Mouse (Mus musculus): ENCODE data around the gene Teddm1a. TPM values are rescaled to one million over a fixed set of nuclear protein-coding genes. Genes with fewer than 3 reads are reported as not detected.

The Teddm1a gene
- total and polyA plus RNA-seq, 2 experiments from 2014 or later, result not detected

DNA sequence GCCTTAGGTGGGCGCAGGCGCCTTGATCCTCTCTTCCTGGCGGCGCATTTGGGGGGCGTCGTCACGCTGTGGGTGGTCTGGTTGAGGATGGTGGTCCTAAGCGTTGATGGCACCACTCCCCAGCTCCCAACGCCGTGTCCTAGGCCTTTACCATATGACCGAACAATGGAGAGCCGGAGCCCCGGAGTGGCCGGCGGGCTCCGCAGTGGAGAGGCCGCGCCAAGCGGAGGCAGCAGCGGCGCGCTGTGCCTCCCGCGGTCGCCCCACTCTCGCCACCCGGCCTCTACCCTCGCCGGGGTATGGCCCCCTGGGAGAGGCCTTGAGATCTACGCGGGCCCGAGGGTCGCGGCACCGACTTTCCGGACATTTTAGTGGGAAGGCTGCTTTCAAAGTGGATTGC lies 8.8 kb downstream of the Teddm1a start:
- peaks cover 23% of the 10 kb centered on the region for H3K36me3 ChIP-seq (ENCODE audit: insufficient read depth, low read length)
- peak overlapping the region; percentile 85 for H3K4me2 ChIP-seq (ENCODE audit: low read depth, low read length, poor library complexity, severe bottlenecking)
- DNase-seq (ENCODE audit: low spot score) (peak; percentile 62), ATAC-seq (ENCODE audit: low FRiP score) (peak; percentile 52)
- no peaks in the 10 kb centered on the region for H3K27me3 ChIP-seq (ENCODE audit: insufficient read depth, low read length)
- H3K4me3 ChIP-seq (ENCODE audit: low read depth, low read length), result peak overlapping the region; percentile 90
- TF ChIP-seq CTCF (IDR thresholded peaks at IDR 0.05), result no peak
- H3K9ac ChIP-seq (replicated peaks; ENCODE audit: low read length, poor library complexity, severe bottlenecking), result peak overlapping the region; percentile 92
- H3K9me3 ChIP-seq (ENCODE audit: low read length), result no peaks in the 10 kb centered on the region
- under 1% methylated on average over 34 of the region's 36 CpGs for WGBS
- H3K27ac ChIP-seq (ENCODE audit: low read depth, low read length), result peak overlapping the region; percentile 95
- no peaks in the 10 kb centered on the region for H3K4me1 ChIP-seq (ENCODE audit: insufficient read depth, low read length)

DNA sequence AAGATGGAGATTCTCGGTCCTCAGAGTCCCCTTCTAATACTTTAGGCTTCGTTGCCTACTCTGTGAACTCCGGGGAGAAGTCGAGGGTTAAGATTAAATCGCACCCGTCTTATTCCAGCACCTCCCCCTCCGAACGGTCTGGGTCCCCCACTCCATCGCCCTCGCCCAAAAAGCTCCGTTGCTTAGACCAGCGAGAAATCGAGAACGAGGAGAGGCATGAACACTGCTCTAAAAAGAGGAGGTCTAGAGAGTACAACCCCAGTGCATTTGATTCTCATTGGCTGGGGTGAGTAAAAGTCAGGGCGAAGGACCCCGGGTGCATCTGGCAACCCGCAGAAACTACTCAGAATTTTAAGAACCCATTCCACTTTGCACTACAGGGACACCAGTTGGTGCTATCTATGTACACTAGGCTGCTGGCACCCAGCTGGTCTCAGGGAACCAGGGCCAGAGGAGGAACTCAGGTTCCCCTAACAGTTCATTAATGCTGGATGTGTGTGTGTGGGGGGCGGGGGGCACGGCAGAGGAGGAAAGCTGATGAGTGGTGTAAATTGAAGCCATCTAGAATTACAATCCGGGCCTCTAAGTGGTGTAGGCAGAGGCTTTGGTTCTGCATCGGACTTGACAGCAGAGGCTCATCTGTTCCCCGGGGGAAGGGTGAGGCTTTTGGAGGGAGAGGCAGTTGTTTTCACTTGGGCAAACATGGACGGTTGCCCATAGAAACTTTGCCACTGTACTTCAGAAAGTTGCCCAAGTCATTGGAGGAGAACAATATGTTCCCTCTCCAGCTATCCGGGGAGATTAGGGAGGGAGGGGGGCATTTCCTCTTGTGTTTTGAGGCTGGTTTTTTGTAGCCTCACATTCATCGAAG lies 9.6 kb downstream of the Teddm1a start:
- Histone ChIP-seq H3K36me3 (ENCODE audit: insufficient read depth, low read length) (peaks cover 27% of the 10 kb centered on the region), H3K9me3 (ENCODE audit: low read length) (no peaks in the 10 kb centered on the region), H3K27ac (ENCODE audit: low read depth, low read length) (peak overlapping the region; percentile 95), H3K9ac (replicated peaks; ENCODE audit: low read length, poor library complexity, severe bottlenecking) (peak overlapping the region; percentile 92), H3K4me3 (ENCODE audit: low read depth, low read length) (peak overlapping the region; percentile 90), H3K27me3 (ENCODE audit: insufficient read depth, low read length) (no peaks in the 10 kb centered on the region), H3K4me1 (ENCODE audit: insufficient read depth, low read length) (no peaks in the 10 kb centered on the region), H3K4me2 (ENCODE audit: low read depth, low read length, poor library complexity, severe bottlenecking) (peak overlapping the region; percentile 85)
- DNase-seq (ENCODE audit: low spot score) (peak; percentile 67), ATAC-seq (ENCODE audit: low FRiP score) (no peak)
- TF ChIP-seq CTCF (IDR thresholded peaks at IDR 0.05), result no peak
- 2% methylated on average over 25 of the region's 25 CpGs for WGBS

DNA sequence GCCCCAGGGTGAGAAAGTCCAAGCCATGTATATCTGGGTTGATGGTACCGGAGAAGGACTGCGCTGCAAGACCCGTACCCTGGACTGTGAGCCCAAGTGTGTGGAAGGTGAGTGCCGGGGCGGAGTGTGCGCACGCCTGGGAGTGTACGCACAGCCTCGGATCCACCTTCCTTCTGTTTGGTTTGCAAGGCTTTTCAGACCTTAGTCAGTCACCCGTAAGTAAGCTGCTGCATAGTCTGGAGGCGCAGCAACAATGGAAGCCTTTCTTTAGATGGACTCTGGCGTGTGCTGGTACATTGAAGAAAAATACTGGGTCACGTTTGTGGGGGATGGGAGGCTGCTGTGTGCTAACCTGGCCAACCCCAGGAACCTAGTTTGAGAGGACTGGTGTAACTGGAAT lies 11.5 kb downstream of the Teddm1a start:
- Histone ChIP-seq H3K4me3 (ENCODE audit: low read depth, low read length) (peak overlapping the region; percentile 90; the same call in 1 of the 2 replicates), H3K4me2 (ENCODE audit: low read depth, low read length, poor library complexity, severe bottlenecking) (peak overlapping the region; percentile 85), H3K36me3 (ENCODE audit: insufficient read depth, low read length) (peaks cover 43% of the 10 kb centered on the region), H3K4me1 (ENCODE audit: insufficient read depth, low read length) (no peaks in the 10 kb centered on the region), H3K27ac (ENCODE audit: low read depth, low read length) (no peak overlapping the region), H3K9me3 (ENCODE audit: low read length) (no peaks in the 10 kb centered on the region), H3K9ac (replicated peaks; ENCODE audit: low read length, poor library complexity, severe bottlenecking) (no peak overlapping the region), H3K27me3 (ENCODE audit: insufficient read depth, low read length) (no peaks in the 10 kb centered on the region)
- DNase-seq (ENCODE audit: low spot score) (no peak), ATAC-seq (ENCODE audit: low FRiP score) (no peak)
- no peak for TF ChIP-seq CTCF (IDR thresholded peaks at IDR 0.05)
- 71% methylated on average over 13 of the region's 13 CpGs for WGBS

DNA sequence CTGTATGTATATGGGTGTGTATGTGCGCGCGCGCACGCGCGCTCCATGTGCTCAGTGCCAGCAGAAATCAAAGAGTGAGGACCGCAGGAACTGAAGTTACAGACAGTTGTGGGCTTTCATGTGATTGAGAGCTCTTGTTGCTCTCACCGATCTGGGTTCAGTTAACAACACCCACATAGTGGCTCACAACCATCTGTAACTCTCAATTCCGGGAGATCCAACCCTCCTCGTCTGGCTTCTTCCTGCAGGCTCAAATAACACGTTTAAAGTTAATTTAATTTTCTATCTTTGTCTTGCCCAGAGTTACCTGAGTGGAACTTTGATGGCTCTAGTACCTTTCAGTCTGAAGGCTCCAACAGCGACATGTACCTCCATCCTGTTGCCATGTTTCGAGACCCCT lies 12.7 kb downstream of the Teddm1a start:
- 94% methylated on average over 14 of the region's 14 CpGs for WGBS
- no peak overlapping the region for H3K4me3 ChIP-seq (ENCODE audit: low read depth, low read length)
- no peaks in the 10 kb centered on the region for H3K9me3 ChIP-seq (ENCODE audit: low read length)
- peaks cover 51% of the 10 kb centered on the region for H3K36me3 ChIP-seq (ENCODE audit: insufficient read depth, low read length)
- DNase-seq (ENCODE audit: low spot score) (no peak), ATAC-seq (ENCODE audit: low FRiP score) (no peak)
- no peaks in the 10 kb centered on the region for H3K4me1 ChIP-seq (ENCODE audit: insufficient read depth, low read length)
- H3K27me3 ChIP-seq (ENCODE audit: insufficient read depth, low read length), result no peaks in the 10 kb centered on the region
- no peak for TF ChIP-seq CTCF (IDR thresholded peaks at IDR 0.05)
- no peak overlapping the region for H3K4me2 ChIP-seq (ENCODE audit: low read depth, low read length, poor library complexity, severe bottlenecking)
- H3K27ac ChIP-seq (ENCODE audit: low read depth, low read length), result no peak overlapping the region
- no peak overlapping the region for H3K9ac ChIP-seq (replicated peaks; ENCODE audit: low read length, poor library complexity, severe bottlenecking)

DNA sequence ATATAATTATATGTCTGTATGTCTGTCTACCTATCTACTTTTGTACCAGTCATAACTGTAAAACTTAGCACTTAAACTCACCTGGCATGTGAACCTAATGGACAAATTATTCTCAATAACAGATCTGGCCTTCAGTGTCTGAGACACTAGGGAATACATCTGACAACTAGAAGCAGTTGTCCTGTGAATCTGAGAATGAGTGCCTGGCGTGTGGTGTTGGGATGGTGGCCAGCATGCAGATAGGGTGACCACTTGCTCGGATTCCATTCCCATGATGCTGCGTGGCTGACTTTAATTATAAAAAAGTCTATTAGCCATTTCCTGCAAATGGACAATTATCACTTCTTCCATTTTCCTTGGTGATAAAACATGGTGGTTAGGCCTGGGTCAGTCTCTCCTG lies 14.3 kb downstream of the Teddm1a start:
- Histone ChIP-seq H3K9me3 (ENCODE audit: low read length) (no peaks in the 10 kb centered on the region), H3K4me2 (ENCODE audit: low read depth, low read length, poor library complexity, severe bottlenecking) (no peak overlapping the region), H3K27me3 (ENCODE audit: insufficient read depth, low read length) (no peaks in the 10 kb centered on the region), H3K4me3 (ENCODE audit: low read depth, low read length) (no peak overlapping the region), H3K36me3 (ENCODE audit: insufficient read depth, low read length) (peaks cover 60% of the 10 kb centered on the region), H3K9ac (replicated peaks; ENCODE audit: low read length, poor library complexity, severe bottlenecking) (no peak overlapping the region), H3K27ac (ENCODE audit: low read depth, low read length) (no peak overlapping the region), H3K4me1 (ENCODE audit: insufficient read depth, low read length) (no peaks in the 10 kb centered on the region)
- DNase-seq (ENCODE audit: low spot score) (no peak), ATAC-seq (ENCODE audit: low FRiP score) (no peak)
- WGBS, result 81% methylated on average over 3 of the region's 3 CpGs
- no peak for TF ChIP-seq CTCF (IDR thresholded peaks at IDR 0.05)

DNA sequence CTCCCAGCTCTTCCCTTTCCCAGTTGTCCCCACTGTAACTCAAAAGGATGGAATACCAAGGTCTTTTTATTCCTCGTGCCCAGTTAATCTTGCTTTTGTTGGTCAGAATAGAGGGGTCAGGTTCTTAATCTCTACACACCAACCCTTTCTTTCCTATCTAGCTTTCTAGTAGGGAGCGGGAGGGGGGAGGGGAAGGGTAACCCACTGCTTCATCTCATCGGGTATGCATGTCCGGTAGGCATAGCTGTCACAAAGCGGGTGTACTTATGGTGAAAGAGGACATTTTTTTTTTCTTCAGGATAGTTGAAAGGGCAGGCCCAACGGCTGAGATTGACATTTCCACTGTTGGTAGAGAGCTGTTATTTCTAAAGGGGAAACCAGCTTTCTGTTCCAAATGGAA lies 16.7 kb downstream of the Teddm1a start:
- DNase-seq (ENCODE audit: low spot score), result no peak
- no peak overlapping the region for H3K9ac ChIP-seq (replicated peaks; ENCODE audit: low read length, poor library complexity, severe bottlenecking)
- H3K36me3 ChIP-seq (ENCODE audit: insufficient read depth, low read length), result peaks cover 56% of the 10 kb centered on the region
- H3K9me3 ChIP-seq (ENCODE audit: low read length), result no peaks in the 10 kb centered on the region
- H3K27ac ChIP-seq (ENCODE audit: low read depth, low read length), result no peak overlapping the region
- ATAC-seq (ENCODE audit: low FRiP score), result no peak
- whole genome bisulfite sequencing, result 30% methylated on average over 6 of the region's 6 CpGs
- H3K4me3 ChIP-seq (ENCODE audit: low read depth, low read length), result no peak overlapping the region
- H3K4me2 ChIP-seq (ENCODE audit: low read depth, low read length, poor library complexity, severe bottlenecking), result no peak overlapping the region
- H3K4me1 ChIP-seq (ENCODE audit: insufficient read depth, low read length), result no peaks in the 10 kb centered on the region
- TF ChIP-seq CTCF (IDR thresholded peaks at IDR 0.05), result no peak
- H3K27me3 ChIP-seq (ENCODE audit: insufficient read depth, low read length), result no peaks in the 10 kb centered on the region
